Mouse (Mus musculus) MEL (cell line): ENCODE measurements around the gene Acss1.

ENCODE experiments used
- CTCF ChIP-seq, 3 experiments: IDR thresholded peaks in 2 of 3; conservative IDR thresholded peaks in 1 of 3; 2 replicates each; pipeline ENCODE4 v1.5.1; 2011 to 2012; ENCODE audit warnings: low read length in 3 of 3, low read depth in 2 of 3, mild to moderate bottlenecking in 2 of 3, improper control_type of control experiment in 1 of 3, inconsistent platforms in 1 of 3, mixed read lengths in 1 of 3, moderate library complexity in 1 of 3; ENCODE audit not compliant: control insufficient read depth in 1 of 3, insufficient read depth in 1 of 3, poor library complexity in 1 of 3, severe bottlenecking in 1 of 3
- EP300 ChIP-seq, 2 experiments: IDR thresholded peaks; 2 replicates each; pipeline ENCODE4 v1.6.1; 2011; ENCODE audit warnings: improper control_type of control experiment in 2 of 2, low read length in 2 of 2, low read depth in 1 of 2, mild to moderate bottlenecking in 1 of 2
- GABPA ChIP-seq: IDR thresholded peaks from 2 replicates; pipeline ENCODE4 v1.6.1; 2012; ENCODE audit warnings: low read depth, mild to moderate bottlenecking, inconsistent platforms, low read length, improper control_type of control experiment, moderate library complexity
- HCFC1 ChIP-seq: IDR thresholded peaks from 2 replicates; pipeline ENCODE4 v1.6.1; 2012; ENCODE audit warnings: low read depth, mild to moderate bottlenecking, inconsistent platforms, low read length, improper control_type of control experiment, moderate library complexity
- MAFK ChIP-seq: IDR thresholded peaks from 2 replicates; pipeline ENCODE4 v1.6.1; 2011; ENCODE audit warnings: low read depth, mild to moderate bottlenecking, low read length, improper control_type of control experiment, borderline replicate concordance
- MAX ChIP-seq: IDR thresholded peaks from 2 replicates; pipeline ENCODE4 v1.6.1; 2011; ENCODE audit warnings: low read length, improper control_type of control experiment
- POLR2A ChIP-seq, 2 experiments: IDR thresholded peaks; 2 replicates each; pipeline ENCODE4 v1.6.1; 2011 to 2012; ENCODE audit warnings: low read length in 2 of 2, mild to moderate bottlenecking in 2 of 2, control low read depth in 1 of 2, improper control_type of control experiment in 1 of 2, low read depth in 1 of 2, moderate library complexity in 1 of 2; ENCODE audit not compliant: control insufficient read depth in 1 of 2, insufficient read depth in 1 of 2, poor library complexity in 1 of 2
- POLR2AphosphoS5 ChIP-seq: IDR thresholded peaks from 2 replicates; pipeline ENCODE4 v1.6.1; 2012; ENCODE audit warnings: low read depth, borderline replicate concordance, mild to moderate bottlenecking, inconsistent platforms, low read length, moderate library complexity, mixed read lengths
- RAD21 ChIP-seq: IDR thresholded peaks from 2 replicates; pipeline ENCODE4 v1.6.1; 2011; ENCODE audit warnings: mild to moderate bottlenecking, low read depth, low read length, improper control_type of control experiment
- RCOR1 ChIP-seq: IDR thresholded peaks from 2 replicates; pipeline ENCODE4 v1.6.1; 2012; ENCODE audit warnings: low read depth, mild to moderate bottlenecking, inconsistent platforms, low read length, improper control_type of control experiment
- TBP ChIP-seq: IDR thresholded peaks from 2 replicates; pipeline ENCODE4 v1.8.0; 2011; ENCODE audit warnings: low read depth, low read length, improper control_type of control experiment
- TCF12 ChIP-seq: IDR thresholded peaks from 2 replicates; pipeline ENCODE4 v1.6.1; 2014; ENCODE audit warnings: low read depth, mild to moderate bottlenecking, inconsistent platforms, low read length, improper control_type of control experiment, moderate library complexity
- ZC3H11A ChIP-seq: IDR thresholded peaks from 2 replicates; pipeline ENCODE4 v1.6.1; 2012; ENCODE audit warnings: low read depth, mild to moderate bottlenecking, inconsistent platforms, low read length, improper control_type of control experiment
- ZMIZ1 ChIP-seq: IDR thresholded peaks from 2 replicates; pipeline ENCODE4 v1.6.1; 2012; ENCODE audit warnings: low read depth, mild to moderate bottlenecking, inconsistent platforms, low read length, improper control_type of control experiment, moderate library complexity

DNA sequence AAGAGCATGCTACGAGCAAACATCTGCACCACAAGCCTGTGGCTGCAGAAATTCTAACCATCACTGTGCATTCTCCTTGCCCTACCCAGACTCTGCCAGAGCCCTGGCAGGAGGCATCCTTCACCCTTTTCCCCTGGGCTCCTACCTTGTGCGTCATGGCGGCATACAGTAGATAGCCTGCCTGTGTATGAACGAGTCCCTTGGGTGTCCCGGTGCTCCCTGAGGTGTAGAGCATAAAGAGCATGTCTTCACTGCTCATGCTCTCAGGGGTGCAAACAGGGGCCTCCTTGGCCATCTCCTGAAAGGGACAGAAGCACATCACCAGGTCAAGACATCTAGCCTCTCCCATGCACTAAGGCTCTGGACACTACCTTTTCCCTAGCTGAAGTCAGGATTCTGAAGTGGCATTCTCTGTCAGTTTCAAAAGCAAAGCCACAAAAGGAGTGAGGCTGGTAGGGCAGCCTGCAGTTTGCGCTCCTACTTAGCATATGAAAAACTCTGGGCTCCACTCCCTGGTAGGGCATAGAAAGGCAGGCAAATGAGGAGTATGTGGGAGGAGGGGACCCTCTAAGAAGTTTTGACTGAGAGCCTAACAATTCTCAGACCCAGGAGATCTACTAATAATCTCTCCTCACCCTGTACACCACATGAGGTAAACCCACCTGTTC lies 30.5 kb downstream of the Acss1 start:
- TF ChIP-seq CTCF (IDR thresholded peaks at IDR 0.05 in 2 of 3, conservative IDR thresholded peaks at IDR 0.05 in 1 of 3; ENCODE audit: control insufficient read depth in 1 of 3, insufficient read depth in 1 of 3, low read depth in 2 of 3, low read length in 3 of 3, poor library complexity in 1 of 3, severe bottlenecking in 1 of 3) (no peak), HCFC1 (no peak), GABPA (no peak), RAD21 (no peak), TCF12 (no peak), EP300 (IDR thresholded peaks at IDR 0.05; ENCODE audit: low read depth in 1 of 2, low read length in 2 of 2) (no peak), ZC3H11A (no peak), POLR2AphosphoS5 (no peak), MAFK (no peak), POLR2A (IDR thresholded peaks at IDR 0.05; ENCODE audit: control insufficient read depth in 1 of 2, insufficient read depth in 1 of 2, low read depth in 1 of 2, low read length in 2 of 2, poor library complexity in 1 of 2) (no peak), MAX (no peak), ZMIZ1 (no peak), RCOR1 (no peak), TBP (no peak)
